Mouse (Mus musculus): Measurements from ENCODE around the gene Camta2. TPM values are rescaled to one million over a fixed set of nuclear protein-coding genes. Genes with fewer than 3 reads are reported as not detected.

The Camta2 gene
- total and polyA plus RNA-seq, 3 experiments: 3.5 to 25.4 (median 21.2) TPM

DNA sequence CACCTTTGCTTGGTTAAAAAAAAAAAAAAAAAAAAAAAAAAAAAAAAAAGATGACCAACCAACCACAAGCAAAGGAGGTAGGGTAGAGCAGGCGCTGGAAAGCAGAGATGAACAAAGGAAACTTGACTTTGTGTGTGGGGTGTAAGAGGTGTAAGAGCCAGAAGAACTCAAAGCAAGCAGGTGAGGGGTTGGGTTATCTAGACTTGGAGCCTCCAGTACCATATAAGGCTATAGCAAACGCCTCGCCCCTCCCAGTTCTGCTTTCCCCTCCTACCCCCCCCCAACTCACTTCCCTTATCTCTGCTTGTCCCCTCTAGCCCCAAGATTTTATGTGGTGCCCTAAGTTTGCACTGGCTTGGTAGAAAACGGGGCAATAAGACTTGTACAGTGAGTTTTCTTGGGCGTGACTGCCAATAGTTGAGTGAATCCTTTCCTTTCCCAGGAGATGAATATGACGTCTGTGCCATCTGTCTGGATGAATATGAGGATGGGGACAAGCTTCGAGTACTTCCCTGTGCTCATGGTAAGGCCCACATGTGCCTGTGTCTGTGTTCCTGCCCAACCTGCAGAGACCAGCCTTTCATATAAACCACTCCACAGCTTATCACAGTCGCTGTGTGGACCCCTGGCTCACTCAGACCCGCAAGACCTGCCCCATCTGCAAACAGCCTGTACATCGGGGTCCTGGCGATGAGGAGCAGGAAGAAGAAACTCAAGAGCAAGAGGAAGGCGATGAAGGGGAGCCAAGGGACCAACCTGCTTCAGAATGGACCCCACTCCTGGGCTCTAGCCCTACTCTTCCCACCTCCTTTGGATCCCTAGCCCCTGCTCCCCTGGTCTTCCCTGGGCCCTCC is 37.4 kb downstream of the Camta2 start:
- Histone ChIP-seq H3K9me3 (replicated peaks) (no peaks in the 10 kb centered on the region), H3K4me1 (ENCODE audit: insufficient read depth, low read depth, low read length) (peaks cover 68% of the 10 kb centered on the region), H3K27me3 (ENCODE audit: insufficient read depth, low read length) (no peaks in the 10 kb centered on the region), H3K4me3 (ENCODE audit: low read depth, low read length) (peak overlapping the region; percentile 100; the same call in 1 of the 2 replicates), H3K36me3 (replicated peaks) (peaks cover 70% of the 10 kb centered on the region)
- DNase-seq (ENCODE audit: low spot score): no peak
- TF ChIP-seq GATA1 (IDR thresholded peaks at IDR 0.05; ENCODE audit: borderline replicate concordance, low read length) (no peak), CTCF (IDR thresholded peaks at IDR 0.05; ENCODE audit: low read depth, low read length) (no peak), POLR2AphosphoS5 (IDR thresholded peaks at IDR 0.05; ENCODE audit: insufficient replicate concordance, low read depth, low read length) (no peak), GATA2 (IDR thresholded peaks at IDR 0.05; ENCODE audit: borderline replicate concordance, low read depth, low read length) (no peak), TAL1 (conservative IDR thresholded peaks at IDR 0.05; ENCODE audit: low read depth, low read length) (no peak)
- no peak for ATAC-seq (ENCODE audit: extremely low read depth, insufficient number of reproducible peaks, low FRiP score, poor library complexity, severe bottlenecking)

DNA sequence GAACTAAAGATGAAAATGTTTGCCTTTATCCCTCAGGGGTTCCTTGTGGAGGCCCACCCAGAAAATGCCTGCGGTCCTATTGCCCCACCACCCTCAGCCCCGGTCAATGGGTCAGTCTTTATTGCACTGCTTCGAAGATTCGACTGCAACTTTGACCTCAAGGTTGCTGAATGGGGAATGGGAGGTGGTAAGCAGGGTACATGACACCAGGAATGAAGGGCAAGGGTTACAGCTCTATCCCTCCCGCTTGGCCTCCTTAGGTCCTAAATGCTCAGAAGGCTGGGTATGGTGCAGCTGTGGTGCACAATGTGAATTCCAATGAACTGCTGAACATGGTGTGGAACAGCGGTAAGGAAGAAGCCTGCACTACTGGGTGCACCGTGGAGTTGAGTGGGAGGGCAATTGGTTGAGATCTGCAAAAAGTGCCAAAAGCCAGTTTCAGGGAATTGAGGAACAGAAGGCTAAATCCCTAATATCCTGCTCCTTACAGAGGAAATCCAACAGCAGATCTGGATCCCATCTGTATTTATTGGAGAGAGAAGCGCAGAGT is 38.6 kb downstream of the Camta2 start:
- H3K4me1 ChIP-seq (ENCODE audit: insufficient read depth, low read depth, low read length): peaks cover 75% of the 10 kb centered on the region
- peak overlapping the region; percentile 80; the same call in 1 of the 2 replicates for H3K4me3 ChIP-seq (ENCODE audit: low read depth, low read length)
- H3K36me3 ChIP-seq (replicated peaks): peaks cover 83% of the 10 kb centered on the region
- TF ChIP-seq TAL1 (conservative IDR thresholded peaks at IDR 0.05; ENCODE audit: low read depth, low read length): no peak
- peak; percentile 88; the same call in 1 of the 2 replicates for TF ChIP-seq POLR2AphosphoS5 (IDR thresholded peaks at IDR 0.05; ENCODE audit: insufficient replicate concordance, low read depth, low read length)
- DNase-seq (ENCODE audit: low spot score): no peak
- H3K27me3 ChIP-seq (ENCODE audit: insufficient read depth, low read length): no peaks in the 10 kb centered on the region
- H3K9me3 ChIP-seq (replicated peaks): no peaks in the 10 kb centered on the region
- no peak for ATAC-seq (ENCODE audit: extremely low read depth, insufficient number of reproducible peaks, low FRiP score, poor library complexity, severe bottlenecking)

DNA sequence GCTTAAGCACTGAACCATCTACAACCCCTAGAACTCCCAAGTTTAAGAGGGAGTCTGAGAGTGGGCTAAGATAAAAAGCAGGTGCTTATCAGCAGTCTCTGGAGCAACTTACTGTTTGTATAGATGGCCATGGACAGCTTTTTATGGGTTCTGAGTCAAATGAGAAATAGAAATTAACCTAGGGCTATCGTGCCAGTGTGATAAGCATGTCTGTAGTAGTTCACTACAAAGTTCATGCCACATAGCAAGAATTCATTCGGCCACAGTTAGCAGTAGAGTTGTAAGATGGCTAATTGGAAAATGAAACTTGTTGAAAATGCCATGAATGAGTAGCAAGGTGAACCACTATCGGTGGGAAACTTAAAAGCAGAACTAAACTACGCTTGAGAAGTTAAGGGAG is 39.4 kb downstream of the Camta2 start:
- Histone ChIP-seq H3K9me3 (replicated peaks) (no peaks in the 10 kb centered on the region), H3K27me3 (ENCODE audit: insufficient read depth, low read length) (no peaks in the 10 kb centered on the region), H3K4me3 (ENCODE audit: low read depth, low read length) (peak overlapping the region; percentile 80), H3K36me3 (replicated peaks) (peaks cover 84% of the 10 kb centered on the region), H3K4me1 (ENCODE audit: insufficient read depth, low read depth, low read length) (peaks cover 76% of the 10 kb centered on the region)
- ATAC-seq (ENCODE audit: extremely low read depth, insufficient number of reproducible peaks, low FRiP score, poor library complexity, severe bottlenecking) (no peak), DNase-seq (ENCODE audit: low spot score) (no peak)
- TF ChIP-seq GATA2 (IDR thresholded peaks at IDR 0.05; ENCODE audit: borderline replicate concordance, low read depth, low read length) (no peak), TAL1 (conservative IDR thresholded peaks at IDR 0.05; ENCODE audit: low read depth, low read length) (peak; percentile 58)

DNA sequence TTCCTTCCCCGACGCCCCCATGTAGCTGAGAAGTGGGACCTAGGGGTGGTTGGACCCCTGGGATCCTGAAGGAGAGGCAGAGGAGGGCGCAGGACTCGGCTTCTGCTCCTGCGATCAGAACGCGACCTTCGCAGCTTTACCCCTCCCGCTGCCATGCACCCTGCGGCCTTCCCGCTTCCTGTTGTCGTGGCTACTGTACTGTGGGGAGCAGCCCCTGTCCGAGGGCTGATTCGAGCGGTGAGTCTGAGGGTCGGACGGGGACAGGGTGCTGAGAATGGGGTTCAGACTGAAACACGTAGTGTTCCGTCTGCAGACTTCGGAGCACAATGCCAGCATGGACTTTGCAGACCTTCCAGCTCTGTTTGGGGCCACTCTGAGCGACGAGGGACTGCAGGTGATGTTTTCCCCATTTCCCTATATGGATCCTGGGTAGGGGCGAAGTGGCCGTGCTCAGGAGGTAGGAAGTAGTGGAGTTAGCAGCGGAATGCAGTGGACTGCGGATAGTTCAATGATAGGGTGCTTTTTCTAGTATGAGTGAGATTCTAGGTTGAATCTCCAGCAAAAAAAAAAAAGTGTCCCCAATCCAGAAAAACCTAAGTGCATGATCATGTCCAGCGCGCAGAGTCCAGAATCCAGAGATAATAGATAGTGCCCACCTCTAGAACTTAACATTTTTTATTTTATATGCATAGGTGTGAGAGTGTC is 40.0 kb downstream of the Camta2 start:
- Histone ChIP-seq H3K9me3 (replicated peaks) (no peaks in the 10 kb centered on the region), H3K4me3 (ENCODE audit: low read depth, low read length) (peak overlapping the region; percentile 80), H3K4me1 (ENCODE audit: insufficient read depth, low read depth, low read length) (peaks cover 77% of the 10 kb centered on the region), H3K27me3 (ENCODE audit: insufficient read depth, low read length) (no peaks in the 10 kb centered on the region), H3K36me3 (replicated peaks) (peaks cover 84% of the 10 kb centered on the region)
- TF ChIP-seq GATA1 (IDR thresholded peaks at IDR 0.05; ENCODE audit: borderline replicate concordance, low read length) (no peak), CTCF (IDR thresholded peaks at IDR 0.05; ENCODE audit: low read depth, low read length) (no peak), POLR2AphosphoS5 (IDR thresholded peaks at IDR 0.05; ENCODE audit: insufficient replicate concordance, low read depth, low read length) (peak; percentile 84; the same call in 1 of the 2 replicates)
- ATAC-seq (ENCODE audit: extremely low read depth, insufficient number of reproducible peaks, low FRiP score, poor library complexity, severe bottlenecking) (no peak), DNase-seq (ENCODE audit: low spot score) (no peak)

DNA sequence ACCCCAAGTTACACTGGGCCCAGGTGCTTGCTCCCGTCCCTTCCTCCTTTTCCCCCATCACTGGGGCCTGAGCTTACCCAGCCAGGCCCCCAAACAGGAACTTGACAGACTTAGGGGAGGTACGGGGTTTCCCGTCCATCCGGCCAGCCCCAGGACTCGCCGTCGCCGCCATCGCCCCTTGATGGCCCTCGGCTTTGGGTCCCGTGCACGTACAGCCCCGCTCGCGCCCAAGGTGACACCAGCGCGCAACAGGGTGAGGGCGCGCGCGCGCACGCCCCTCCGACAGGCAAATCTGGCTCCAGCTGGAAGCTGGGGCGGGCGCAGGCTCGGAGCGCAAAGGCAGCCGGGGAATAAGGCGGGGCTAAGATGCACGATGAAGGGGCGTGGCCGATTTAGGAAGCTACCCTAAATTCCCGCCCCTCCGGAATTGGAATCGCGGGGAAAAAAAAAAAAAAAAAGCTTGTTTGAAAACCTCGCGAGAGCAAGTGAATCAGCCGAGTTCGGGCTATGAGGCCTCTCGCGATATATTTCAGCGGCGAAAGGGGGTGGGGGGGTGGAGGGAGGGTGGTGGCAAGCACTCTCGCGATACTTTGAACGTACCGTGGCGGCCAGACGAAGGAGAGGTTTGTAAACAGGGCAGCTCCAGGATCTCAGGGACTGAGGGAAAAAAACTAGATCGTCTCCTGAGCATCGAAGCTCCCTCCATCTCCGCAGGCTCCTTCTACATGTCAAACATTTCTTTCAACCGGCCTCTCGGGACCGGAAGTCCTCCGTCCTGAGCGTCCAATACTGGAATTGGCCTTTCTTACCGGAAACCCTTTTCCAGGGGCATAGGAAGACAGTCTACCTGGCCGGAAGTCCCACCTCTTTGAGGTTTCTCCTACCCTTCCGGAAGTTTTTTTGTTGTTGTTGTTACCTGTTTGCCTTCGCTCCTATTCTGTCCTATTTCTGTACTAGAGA is 40.9 kb downstream of the Camta2 start, which contains the start of the genes Rnf167 and Slc25a11:
Gene Rnf167 (plus strand): TSS at position 545 of the 960 bp plus-strand sequence.
Gene Slc25a11 (minus strand): TSS at position 789 of the 960 bp plus-strand sequence.
- DNase-seq (ENCODE audit: low spot score) (peak; percentile 73), ATAC-seq (ENCODE audit: extremely low read depth, insufficient number of reproducible peaks, low FRiP score, poor library complexity, severe bottlenecking) (peak; percentile 50)
- Histone ChIP-seq H3K4me3 (ENCODE audit: low read depth, low read length) (peak within 1 kb of the TSS; percentile 80), H3K36me3 (replicated peaks) (peaks cover 84% of the 10 kb centered on the region), H3K27me3 (ENCODE audit: insufficient read depth, low read length) (no peaks in the 10 kb centered on the region), H3K4me1 (ENCODE audit: insufficient read depth, low read depth, low read length) (peaks cover 72% of the 10 kb centered on the region), H3K9me3 (replicated peaks) (no peaks in the 10 kb centered on the region)
- TF ChIP-seq GATA1 (IDR thresholded peaks at IDR 0.05; ENCODE audit: borderline replicate concordance, low read length) (no peak), GATA2 (IDR thresholded peaks at IDR 0.05; ENCODE audit: borderline replicate concordance, low read depth, low read length) (no peak), TAL1 (conservative IDR thresholded peaks at IDR 0.05; ENCODE audit: low read depth, low read length) (no peak), POLR2AphosphoS5 (IDR thresholded peaks at IDR 0.05; ENCODE audit: insufficient replicate concordance, low read depth, low read length) (no peak), CTCF (IDR thresholded peaks at IDR 0.05; ENCODE audit: low read depth, low read length) (no peak)
